Mouse (Mus musculus): Measurements from ENCODE around the gene Cfap73. TPM values are rescaled to one million over a fixed set of nuclear protein-coding genes. Genes with fewer than 3 reads are reported as not detected.

The Cfap73 gene
- polyA plus RNA-seq (2021; fragmentation: Nextera tagmentation), result 0.36 and 0.54 TPM in 2 replicates
- long read RNA-seq, experiment 1, result 0 reads
- long read RNA-seq, experiment 2, partial matches to known transcripts, result 0 of 1 reads
- long read RNA-seq, experiment 2, other reads (novel, unspliced or antisense), result 1 of 1 reads

DNA sequence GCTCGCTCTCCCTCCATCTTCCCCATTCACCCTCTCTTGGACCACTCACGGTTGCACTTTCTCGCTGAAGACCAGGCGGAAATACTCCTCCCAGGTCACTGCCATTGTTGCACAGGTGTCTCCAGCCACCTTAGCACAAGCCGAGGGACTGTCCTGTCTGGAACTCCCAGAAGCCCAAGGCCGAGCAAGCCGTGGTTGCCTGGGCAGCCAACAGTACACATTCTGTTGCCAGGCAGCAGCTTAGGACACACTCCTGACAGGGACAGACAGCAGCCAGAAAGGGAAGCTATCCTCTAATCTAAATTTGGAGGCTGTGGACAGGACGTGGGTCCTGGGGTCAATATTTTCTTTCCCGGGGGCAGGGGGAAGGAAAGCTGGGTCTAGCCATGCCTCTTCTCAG is at the start of gene Cfap73:
Cfap73 (minus strand) TSS at position 105 of the 400 bp plus-strand sequence.

DNA sequence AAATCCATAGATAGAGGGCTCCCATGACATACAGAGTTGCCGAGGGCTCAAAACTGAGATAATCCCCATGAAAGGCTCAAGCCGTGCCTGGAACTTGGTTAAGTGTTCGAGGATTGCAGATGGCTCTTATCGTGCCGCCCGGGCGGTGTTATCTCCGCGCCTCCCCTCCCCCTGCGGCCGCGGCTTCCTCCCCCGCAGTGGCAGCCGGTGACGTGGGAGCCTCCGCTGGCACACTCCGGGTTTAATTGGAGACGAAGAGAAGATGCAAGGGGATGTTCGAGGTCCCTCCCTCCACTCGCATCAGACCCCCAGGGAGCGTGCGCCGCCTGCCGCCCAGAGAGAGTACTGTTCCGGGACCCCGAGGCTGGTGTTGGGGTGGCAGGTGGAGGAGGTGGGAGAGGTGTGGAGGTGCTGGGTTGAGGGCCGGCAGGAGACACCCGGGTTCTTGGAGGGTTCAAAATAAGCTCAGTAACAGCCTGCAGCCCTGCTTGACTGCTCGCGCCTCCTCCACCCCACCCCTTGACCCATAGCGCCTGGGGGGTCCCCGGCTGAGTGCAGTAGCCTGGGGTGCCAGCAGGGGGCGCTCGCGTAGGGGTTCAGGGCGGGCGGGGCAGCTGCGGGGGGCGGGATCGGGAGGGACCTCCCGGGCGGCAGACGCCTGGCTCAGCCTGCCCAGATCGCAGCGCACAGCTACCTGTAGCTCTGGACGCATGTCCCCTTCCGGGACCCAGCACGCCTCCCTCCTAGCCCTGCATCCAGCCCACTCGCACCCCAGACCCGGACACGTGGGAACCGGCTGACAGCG is 14.7 kb upstream of the Cfap73 start, which contains the start of gene Rasal1:
Rasal1 (plus strand) TSS at position 244 of the 805 bp plus-strand sequence.

DNA sequence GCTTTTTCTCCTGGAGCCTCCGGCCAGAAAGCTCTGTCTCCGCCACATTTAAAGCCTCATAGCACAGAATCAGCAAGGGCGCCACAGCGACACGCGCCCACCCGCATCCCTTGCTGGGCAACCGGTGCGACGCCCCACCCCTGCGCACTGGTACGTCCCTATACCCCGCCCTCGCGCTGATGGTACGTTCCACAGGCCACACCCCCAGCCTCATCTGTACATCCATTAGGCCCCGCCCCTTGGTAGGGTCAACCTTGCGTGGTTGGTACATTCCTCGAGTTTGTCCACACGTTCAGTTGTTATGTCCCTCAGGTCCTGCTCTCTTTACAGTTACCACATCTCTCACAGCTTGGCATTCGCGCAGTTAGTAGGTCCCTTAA is 21.6 kb downstream of the Cfap73 start, which contains the start of the genes Rita1 and Ddx54:
Rita1 (minus strand) TSS at position 148 of the 380 bp plus-strand sequence.
Ddx54 (plus strand) TSS at position 298 of the 380 bp plus-strand sequence.

DNA sequence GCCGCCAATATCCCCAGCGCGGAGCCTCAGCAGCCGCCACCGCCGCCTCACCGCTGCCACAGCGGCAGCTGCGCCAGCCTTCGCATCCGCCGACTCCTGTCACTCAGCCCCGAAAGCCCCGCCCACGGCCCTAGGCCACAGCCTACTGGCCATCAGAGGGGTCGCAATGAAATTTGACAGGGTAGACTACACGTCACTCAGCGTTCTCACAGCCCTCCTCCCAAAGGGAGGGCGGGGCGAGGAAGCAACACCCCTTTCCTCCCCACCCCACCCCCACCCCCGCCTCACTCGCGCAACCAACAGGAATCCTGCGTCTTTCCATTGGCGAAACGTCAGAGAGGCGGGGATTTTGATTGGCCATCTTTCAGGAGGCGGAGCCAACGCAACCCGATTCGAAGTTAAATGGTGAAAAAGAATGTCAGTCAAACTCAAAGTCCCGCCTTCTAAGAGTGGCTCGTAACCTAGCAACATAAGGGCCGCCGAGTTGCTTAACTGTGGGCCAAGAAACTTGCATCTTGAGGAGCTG is 45.4 kb downstream of the Cfap73 start, which contains the start of the genes Tpcn1 and Iqcd:
Tpcn1 (minus strand) TSS at position 105 of the 526 bp plus-strand sequence.
Iqcd (plus strand) TSS at position 448 of the 526 bp plus-strand sequence.

Other genes starting within 250 kb of the Cfap73 start
- 0.19 and 0.20 TPM in 2 replicates for gene Lhx5, start 202.5 kb downstream of the Cfap73 start, polyA plus RNA-seq (2021; fragmentation: Nextera tagmentation)
- 15.5 and 16.1 TPM in 2 replicates for gene Sdsl, start 161.4 kb downstream of the Cfap73 start, polyA plus RNA-seq (2021; fragmentation: Nextera tagmentation)
- gene Sds, start 157.7 kb downstream of the Cfap73 start, polyA plus RNA-seq (2021; fragmentation: Nextera tagmentation), result 0.34 and 0.35 TPM in 2 replicates
- 16.2 and 17.2 TPM in 2 replicates for gene Plbd2, start 130.6 kb downstream of the Cfap73 start, polyA plus RNA-seq (2021; fragmentation: Nextera tagmentation)
- 4.0 and 6.6 TPM in 2 replicates for gene Slc8b1, start 123.1 kb downstream of the Cfap73 start, polyA plus RNA-seq (2021; fragmentation: Nextera tagmentation)
- gene Tpcn1, start 45.6 kb downstream of the Cfap73 start, polyA plus RNA-seq (2021; fragmentation: Nextera tagmentation), result 20.8 and 21.8 TPM in 2 replicates
- gene Iqcd, start 45.2 kb downstream of the Cfap73 start, polyA plus RNA-seq (2021; fragmentation: Nextera tagmentation), result 0.94 and 1.9 TPM in 2 replicates
- gene Rita1, start 21.6 kb downstream of the Cfap73 start, polyA plus RNA-seq (2021; fragmentation: Nextera tagmentation), result 17.6 and 21.9 TPM in 2 replicates
- 18.5 and 19.4 TPM in 2 replicates for gene Ddx54, start 21.5 kb downstream of the Cfap73 start, polyA plus RNA-seq (2021; fragmentation: Nextera tagmentation)
- gene Rasal1, start 14.6 kb upstream of the Cfap73 start, polyA plus RNA-seq (2021; fragmentation: Nextera tagmentation), result 48.3 and 57.1 TPM in 2 replicates
- gene Dtx1, start 77.7 kb upstream of the Cfap73 start, polyA plus RNA-seq (2021; fragmentation: Nextera tagmentation), result 16.9 and 20.6 TPM in 2 replicates
- gene Oas2, start 115.6 kb upstream of the Cfap73 start, polyA plus RNA-seq (2021; fragmentation: Nextera tagmentation), result 0.16 and 0.26 TPM in 2 replicates
- gene Oas3, start 143.4 kb upstream of the Cfap73 start, polyA plus RNA-seq (2021; fragmentation: Nextera tagmentation), result 0.05 and 0.08 TPM in 2 replicates
- not detected in 2 replicates for gene Oas1e, start 161.3 kb upstream of the Cfap73 start, polyA plus RNA-seq (2021; fragmentation: Nextera tagmentation)
- 0.23 and 0.43 TPM in 2 replicates for gene Oas1c, start 178.3 kb upstream of the Cfap73 start, polyA plus RNA-seq (2021; fragmentation: Nextera tagmentation)
- not detected in 2 replicates for gene Oas1f, start 213.1 kb upstream of the Cfap73 start, polyA plus RNA-seq (2021; fragmentation: Nextera tagmentation)
- not detected in 2 replicates for gene Oas1h, start 227.2 kb upstream of the Cfap73 start, polyA plus RNA-seq (2021; fragmentation: Nextera tagmentation)

Data from layer of hippocampus, adult 6 months (tissue).